Mouse (Mus musculus) naive thymus-derived CD4-positive, alpha-beta T cell, adult 2 months (primary cell): ENCODE results near the gene Tuba1c.
A peak's percentile ranks its signal among the peaks of the same experiment; 100 is the strongest.
"Not testable (repeated sequence)": the region's sequence is repeated elsewhere in the genome, so short reads cannot be mapped to it uniquely, and the experiment has no call there.

ENCODE experiments used
- DNase-seq: peaks from one replicate; pipeline ENCODE4 v3.0.0-alpha.2; 2011; ENCODE audit warnings: low read depth

Tuba1c gene

DNA sequence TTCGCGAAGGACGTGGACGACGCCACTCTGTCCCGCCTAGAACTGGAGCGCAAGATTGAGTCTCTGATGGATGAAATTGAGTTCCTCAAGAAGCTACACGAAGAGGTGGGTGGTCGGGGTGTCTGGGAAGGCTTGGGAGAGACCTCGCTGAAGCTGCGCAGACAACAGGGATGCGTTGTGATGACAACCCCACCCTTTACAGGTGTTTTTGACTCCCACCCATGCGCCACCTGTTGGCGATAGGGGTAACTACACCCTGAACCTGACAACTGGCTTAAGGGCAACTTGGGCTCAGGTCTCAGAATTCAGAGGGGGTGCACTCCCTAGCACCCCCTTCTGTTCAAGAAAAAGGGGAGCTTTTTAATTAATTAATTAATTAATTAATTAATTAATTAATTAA, 26.6 kb downstream of the Tuba1c start:
- peak; percentile 78 for DNase-seq

DNA sequence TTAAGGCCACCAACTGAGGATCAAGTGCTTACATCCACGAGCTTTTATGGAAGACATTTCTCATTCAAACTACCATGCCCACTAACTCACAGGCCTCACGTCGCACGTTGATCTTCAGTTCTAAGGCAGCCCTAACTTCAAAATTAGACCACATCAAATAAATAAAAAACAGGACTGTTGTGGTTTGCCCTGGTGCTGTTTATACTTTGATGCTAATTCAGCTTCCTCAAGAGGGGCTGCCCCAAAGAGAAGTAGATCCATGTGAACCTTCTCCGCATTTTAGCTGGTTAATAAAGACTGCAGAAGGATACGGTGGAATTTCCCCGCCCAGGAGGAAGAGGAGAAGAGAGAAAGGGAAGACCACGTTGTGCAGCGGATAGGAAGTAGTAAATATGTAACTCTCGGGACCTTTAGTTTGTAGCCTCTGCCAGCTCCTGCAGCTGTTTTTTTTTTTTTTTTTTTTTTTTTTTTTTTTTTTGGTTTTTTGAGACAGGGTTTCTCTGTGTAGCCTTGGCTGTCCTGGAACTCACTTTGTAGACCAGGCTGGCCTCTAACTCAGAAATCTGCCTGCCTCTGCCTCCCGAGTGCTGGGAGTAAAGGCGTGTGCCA, 36.0 kb downstream of the Tuba1c start:
- DNase-seq, result peak; percentile 59

DNA sequence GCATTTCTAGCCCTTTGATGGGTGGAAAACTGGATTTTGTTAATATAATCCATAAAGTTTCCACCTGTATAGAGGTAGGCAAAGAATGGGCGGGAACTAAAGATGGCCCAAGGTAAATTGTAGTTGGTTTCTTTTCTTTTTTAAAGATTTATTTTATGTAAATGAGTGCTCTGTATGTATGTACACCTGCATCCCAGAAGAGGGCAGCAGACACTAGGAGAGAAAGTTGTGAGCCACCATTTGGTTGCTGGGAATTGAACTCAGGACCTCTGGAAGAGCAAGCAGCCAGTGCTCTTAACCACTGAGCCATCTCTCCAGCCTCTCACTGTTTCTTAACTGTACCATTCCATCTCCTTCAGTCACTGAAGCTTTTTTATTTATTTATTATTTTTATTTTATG, 42.3 kb downstream of the Tuba1c start:
- no peak for DNase-seq

DNA sequence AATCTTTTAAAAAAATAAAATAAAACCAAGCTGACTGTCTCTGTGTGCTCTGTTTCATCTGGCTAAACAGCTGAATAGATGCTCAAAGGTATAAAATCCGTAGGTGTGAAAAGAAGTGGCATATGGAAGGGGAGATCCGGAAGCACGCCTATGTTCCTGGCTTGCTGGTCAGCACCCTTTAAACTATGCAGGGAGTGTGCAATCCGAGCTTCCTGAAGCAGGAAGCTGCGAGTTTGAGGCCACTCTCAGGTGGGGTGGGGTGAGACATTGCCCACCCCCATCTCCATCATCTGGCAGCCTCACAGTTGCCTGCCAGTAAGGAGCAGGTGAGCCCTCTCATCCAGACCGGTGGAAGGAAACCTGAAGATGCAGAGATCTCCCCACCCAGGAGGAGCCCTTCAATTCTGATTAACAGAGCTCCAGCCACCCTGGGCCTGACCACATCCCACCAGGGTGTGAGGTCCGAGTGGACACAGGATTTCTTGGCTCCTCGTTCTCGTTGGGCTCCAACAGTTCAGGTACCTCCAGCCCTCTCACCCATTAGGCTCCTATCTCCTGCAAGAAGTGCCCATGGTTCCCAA, 44.4 kb downstream of the Tuba1c start, which contains the start of gene Troap:
Troap (plus strand) TSS at position 557 of the 581 bp plus-strand sequence.
- DNase-seq, result no peak

DNA sequence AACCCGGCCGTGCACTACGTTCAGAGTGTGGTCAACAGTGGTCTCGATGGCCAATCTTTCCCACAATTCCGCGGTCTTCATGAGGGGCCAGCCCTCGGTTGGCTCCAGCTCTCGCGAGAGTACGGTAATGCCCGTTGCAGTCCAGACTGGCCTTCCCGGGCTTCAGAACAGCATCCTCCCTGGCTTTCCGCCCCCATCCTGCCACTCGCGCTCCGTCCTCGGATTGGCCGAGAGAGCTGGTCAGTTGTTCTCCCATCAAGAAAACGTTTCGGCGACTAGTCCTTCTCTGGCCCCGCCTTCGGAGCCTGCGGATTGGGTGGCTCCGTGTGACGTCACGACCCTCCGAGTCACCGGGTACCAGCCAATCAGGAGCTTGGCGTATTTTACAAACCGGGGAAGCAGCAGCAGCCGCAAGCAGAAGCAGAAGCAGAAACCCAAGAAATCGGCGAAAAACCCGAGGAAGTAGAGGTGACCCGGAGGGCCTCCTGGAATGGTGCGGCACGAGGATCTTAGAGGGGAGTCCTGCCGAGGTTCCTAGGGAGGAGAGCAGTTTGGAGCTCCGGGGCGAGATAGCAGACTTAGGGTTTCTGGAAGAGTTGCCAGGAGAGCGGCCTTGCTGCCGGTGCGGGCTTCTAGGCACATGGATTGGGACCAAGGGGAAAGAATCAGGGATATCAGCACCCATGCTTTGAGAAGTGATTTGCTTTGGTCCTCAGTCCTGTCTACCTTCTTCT, 45.1 kb downstream of the Tuba1c start:
- DNase-seq, result peak; percentile 96

DNA sequence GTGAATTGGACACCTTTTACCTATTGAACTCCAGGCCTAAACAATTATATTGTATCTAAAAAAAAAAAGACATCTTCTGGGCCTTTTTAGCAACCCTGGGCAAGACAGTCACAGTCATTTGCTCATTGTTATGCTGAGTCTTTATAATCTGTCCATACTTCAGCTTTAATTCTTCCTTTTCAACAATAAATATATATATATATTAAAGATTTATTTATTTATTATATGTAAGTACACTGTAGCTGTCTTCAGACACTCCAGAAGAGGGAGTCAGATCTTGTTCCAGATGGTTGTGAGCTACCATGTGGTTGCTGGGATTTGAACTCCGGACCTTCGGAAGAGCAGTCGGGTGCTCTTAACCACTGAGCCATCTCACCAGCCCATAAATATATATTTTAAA, 46.3 kb downstream of the Tuba1c start:
- not testable (repeated sequence) for DNase-seq

DNA sequence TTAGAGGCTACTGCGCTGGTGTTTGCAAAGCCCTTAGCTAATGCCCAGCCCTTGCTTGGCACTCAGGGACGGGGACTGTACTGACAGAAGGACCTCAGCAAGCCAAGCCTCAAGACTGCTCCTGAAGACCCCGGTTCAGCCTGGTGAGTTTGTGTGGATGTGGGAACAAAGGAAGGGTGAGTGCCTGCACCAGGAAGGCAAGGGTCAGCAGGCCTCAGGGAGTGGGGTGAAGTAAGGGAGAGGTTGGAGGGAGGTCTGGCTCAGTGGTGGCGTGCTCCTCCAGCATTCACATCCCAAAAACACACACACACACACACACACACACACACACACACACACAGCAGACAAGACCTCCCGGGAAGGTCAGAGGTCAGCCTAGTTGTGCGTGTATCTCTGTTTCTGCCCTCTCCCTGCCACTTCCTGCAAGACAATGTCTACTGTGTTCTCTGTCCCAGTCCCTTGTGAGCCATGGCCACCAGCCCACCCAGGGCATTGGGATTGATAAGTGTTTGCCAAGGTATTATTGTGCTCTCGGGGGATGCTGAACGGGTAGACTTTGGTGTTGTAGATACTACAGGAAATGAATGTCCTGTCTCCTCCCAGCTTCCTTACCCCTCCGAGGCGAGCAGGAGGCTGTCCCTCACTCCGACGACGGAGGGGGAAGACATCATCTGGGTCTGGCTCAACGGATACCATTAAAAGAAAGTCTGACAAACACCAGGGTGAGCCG, 48.7 kb downstream of the Tuba1c start:
- no peak for DNase-seq

DNA sequence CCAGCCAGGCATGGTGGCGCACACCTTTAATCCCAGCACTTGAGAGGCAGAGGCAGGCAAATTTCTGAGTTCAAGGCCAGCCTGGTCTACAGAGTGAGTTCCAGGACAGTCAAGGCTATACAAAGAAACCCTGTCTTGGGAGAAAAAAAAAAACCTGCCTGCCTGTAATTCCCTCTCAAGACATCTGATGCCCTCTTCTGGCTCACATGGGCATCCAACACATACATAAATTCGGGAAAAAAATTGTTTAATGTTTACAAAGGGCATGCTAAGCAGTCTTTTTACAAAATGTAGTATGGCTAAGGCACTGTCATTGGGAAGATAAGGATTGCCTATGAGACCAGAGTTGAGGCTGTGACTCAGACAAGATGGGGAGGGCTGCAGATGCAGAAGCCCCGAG, 50.1 kb downstream of the Tuba1c start:
- no peak for DNase-seq

DNA sequence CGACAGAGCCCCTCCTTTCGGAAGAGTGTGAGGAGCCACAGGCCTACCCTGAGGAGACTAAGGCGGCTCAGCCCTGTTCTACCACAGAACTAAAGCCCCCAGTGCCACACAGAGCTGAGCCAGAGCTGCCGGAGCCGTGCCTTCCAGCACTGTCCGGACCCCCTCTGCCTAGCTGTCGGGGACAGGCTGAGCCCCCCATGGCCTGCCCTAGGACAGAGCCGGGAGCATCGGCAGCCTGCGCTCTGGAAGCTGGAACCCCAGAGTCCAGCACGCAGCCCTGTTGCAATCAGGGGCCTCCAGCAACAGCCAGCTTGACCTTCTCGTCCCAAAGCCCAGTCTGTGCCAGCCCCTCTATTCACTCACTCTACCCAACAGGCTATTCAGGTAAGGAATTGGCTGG, 52.6 kb downstream of the Tuba1c start:
- DNase-seq, result no peak

DNA sequence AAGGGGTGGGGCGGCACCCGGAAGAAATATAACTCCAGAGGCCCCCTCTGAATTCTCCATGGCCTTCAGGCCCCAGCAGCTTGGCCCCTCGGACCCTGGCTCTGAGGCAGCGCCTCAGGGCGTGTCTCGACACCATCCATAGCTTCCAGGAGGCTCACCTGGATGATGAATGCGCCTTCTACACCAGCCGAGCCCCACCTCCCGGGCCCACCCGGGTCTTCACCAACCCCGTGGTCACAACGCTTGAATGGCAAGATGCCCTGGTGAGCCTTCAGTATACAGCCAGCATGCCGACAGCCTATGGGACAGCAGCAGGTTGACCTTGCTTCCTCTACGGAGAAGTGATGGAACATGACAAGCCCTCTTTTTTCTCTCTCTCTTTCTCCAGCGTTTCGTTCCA, 53.1 kb downstream of the Tuba1c start:
- DNase-seq, result no peak

DNA sequence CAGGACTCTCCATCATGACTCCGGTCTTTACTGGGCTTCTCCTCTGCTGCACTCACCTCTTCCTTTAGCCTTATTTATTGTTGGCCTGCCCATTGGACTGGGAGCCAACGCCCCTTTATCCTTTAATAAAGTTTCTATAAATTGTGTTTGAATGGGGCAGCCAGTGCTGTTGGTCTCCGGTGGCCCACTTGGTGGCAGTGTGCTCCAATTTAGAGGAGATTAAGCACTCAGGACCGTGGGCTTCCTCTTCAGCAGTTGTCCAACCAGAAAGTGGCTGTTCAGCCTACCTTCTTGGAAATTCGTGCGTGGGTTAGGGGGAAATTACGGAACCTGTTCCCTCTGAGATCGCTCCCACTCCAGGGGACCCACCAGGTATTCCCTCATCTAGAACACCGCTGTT, 53.6 kb downstream of the Tuba1c start:
- peak; percentile 63 for DNase-seq

DNA sequence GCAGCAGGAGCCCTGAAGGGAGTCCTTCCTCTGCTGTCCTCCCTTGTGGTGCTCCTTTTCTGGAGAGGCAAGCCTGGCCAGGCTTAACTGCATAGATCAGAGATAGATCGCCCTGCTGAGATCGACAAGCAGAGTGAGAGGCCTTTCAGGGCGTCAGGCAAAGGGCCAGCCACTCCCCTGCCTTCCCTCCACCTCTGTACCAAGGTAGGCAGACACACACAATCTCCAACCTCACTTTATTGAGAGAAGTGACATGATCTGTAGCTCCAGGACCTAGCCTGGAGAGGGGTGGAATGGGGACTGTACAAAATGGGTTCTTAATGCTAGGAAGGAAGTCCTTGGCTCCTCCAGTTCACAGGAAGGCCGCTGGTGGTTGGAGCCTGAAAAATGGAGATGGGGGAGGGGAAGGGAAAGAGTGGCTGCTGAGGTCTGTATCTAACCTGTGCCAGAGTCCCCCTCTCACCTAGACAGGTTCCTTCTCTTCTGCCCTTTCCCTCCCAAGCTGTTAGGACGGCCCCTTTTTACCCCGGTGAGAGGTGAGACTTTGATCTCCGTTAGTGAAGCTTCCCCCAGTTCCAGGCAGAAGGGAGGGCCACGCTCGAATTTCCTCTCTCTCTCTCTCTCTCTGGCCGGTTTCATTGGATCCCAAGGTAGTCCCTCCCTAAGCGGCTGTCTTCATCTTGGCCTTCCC, 54.3 kb downstream of the Tuba1c start:
- DNase-seq, result no peak

DNA sequence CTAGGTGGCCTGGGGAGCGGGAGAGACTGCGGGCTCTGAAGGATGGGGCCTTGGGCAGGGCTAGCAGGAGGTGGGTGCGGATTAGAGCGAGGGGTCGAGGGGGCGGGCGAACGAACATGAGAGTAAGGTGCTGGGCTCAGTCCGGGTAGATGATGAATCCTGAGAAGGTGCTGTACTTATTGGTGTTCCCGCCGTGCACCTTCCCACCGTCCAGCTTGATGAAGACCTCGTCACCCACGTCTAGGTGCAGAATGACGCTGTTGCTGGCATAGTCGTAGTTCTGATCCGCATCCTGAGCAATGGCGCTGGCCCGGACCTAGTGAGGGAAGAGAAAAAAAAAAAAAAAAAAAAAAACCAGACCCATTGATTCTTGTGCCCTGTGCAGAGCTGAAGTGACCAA, 54.9 kb downstream of the Tuba1c start:
- DNase-seq, result no peak

DNA sequence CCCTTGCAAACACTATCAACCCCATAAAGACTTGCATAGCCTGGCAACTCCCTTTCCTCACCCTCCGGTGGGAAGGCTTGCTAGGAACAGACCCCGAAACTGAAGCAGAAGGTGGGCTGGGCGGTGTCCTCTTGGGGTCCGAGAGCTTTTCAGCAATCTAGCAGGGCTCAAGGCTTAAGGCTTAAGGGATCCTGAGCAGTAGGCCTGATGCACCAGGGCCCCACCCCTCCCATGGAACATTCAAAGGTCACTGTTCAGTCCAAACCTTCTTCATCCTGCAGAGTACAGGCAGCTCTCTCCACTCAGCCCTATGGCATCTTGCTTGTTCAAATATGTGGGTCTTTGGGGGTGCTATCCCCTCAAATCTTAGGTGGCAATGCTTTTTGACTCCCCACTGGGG, 56.3 kb downstream of the Tuba1c start:
- no peak for DNase-seq

DNA sequence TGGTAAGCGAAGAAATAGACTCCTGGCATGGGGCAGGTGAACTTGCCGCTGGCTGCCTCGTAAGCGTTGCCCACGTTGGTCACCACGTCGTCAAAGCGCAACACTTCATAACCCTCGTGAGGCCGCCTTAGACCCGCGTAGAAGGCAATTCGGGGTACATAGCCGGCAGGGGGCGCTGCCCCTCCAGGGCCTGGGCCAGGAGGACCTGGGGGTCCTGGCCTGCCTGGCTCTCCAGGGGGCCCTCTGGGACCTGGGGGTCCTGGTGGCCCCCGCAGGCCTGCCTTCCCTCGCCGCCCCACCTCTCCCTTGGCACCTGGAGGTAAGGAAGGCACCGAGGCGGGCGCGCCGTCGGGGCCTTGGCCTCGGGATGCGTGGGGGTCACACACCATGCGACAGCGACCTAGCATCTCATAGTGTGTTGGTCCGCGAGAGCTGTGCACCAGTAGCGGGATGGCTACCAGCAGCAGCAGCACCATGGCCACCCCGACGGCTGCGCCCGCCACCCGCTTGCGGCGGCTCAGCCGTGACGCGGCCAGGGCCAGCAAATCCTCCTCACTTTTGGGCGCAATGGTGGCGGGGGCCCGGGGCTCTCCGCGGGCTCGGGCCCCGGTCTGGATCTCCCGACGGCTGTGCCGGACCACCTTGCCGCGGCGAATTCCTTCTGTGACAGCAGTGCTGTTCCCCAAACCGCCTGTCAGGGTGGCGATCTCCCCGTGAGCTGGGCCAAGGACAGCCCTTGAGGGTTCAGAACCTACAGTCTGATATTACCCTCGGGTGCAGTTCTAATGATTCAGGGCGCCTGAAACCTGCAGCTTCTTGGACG, 57.8 kb downstream of the Tuba1c start, which contains the start of gene C1ql4:
C1ql4 (minus strand) TSS at position 565 of the 823 bp plus-strand sequence.
- DNase-seq, result peak; percentile 62
